Mouse (Mus musculus): ENCODE results near the gene Ccdc30.

DNA sequence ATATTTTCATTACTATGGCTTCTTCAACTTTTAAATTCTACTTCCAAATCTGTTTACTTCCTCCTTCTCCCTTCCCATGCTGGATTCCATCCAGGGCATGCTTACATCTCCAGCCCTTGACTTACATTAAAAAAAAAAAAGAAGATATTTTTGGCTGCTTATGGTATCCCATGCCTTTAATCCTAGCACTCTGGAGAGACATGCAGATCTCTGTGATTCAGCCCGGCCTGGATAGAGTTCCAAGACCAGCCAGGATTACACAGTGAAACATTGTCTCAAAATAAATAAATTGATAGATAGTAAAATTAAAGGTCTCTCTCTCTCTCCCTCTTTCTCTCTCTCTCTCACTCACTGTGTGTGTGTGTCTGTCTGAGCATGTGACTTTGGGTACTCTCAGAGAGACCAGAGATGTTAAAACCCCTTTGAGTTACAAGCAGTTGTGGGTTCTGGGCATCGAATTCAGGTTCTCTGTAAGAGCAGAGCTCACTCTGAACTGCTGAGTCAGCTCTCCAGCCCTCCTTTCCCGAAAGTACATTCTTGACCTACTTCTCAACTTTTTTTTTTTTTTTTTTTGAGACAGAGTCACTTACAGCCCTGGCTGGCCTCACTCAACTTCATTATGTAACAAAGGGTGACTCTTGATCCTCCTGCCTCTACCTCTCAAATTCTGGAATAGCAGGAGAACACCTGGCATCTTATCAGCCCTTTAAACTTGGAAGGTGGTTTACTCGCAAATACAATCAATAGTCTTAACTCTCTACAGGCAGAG, 48.4 kb downstream of the Ccdc30 start:
- TF ChIP-seq CTCF (IDR thresholded peaks at IDR 0.05; ENCODE audit: borderline replicate concordance, insufficient read depth, low read depth, low read length): no peak
- TF ChIP-seq POLR2A (IDR thresholded peaks at IDR 0.05; ENCODE audit: borderline replicate concordance, insufficient read depth, low read length): no peak
